Mouse (Mus musculus) lung, embryonic 15.5 days (tissue): ENCODE measurements around the gene Llph. TPM values are rescaled to one million over a fixed set of nuclear protein-coding genes. Genes with fewer than 3 reads are reported as not detected.
"Not testable (repeated sequence)": the region's sequence is repeated elsewhere in the genome, so short reads cannot be mapped to it uniquely, and the experiment has no call there.

Experiments used
- ATAC-seq: fragments of 200-750 bp; cut with Nextera tagmentation; 2 replicates; pipeline ENCODE4 v1.8.0; 2017; ENCODE audit warnings: moderate number of reproducible peaks, borderline replicate concordance; ENCODE audit not compliant: low FRiP score, low TSS enrichment; ENCODE audit errors: extremely low read depth
- H3K27ac ChIP-seq: fragments of 300-500 bp; sonication (generic); 2 replicates; pipeline ENCODE4 v1.5.1; 2015; ENCODE audit warnings: moderate library complexity, mild to moderate bottlenecking, inconsistent platforms
- H3K27me3 ChIP-seq: fragments of 300-500 bp; sonication (generic); 2 replicates; pipeline ENCODE4 v1.6.1; 2015; ENCODE audit warnings: inconsistent platforms
- H3K36me3 ChIP-seq: fragments of 300-500 bp; sonication (generic); 2 replicates; pipeline ENCODE4 v1.6.1; 2015; ENCODE audit warnings: inconsistent platforms
- H3K4me1 ChIP-seq: fragments of 300-500 bp; sonication (generic); 2 replicates; pipeline ENCODE4 v1.6.1; 2015; ENCODE audit warnings: inconsistent platforms
- H3K4me2 ChIP-seq: fragments of 300-500 bp; sonication (generic); 2 replicates; pipeline ENCODE4 v1.6.1; 2015; ENCODE audit warnings: inconsistent platforms, mild to moderate bottlenecking, moderate library complexity
- H3K4me3 ChIP-seq: fragments of 300-500 bp; sonication (generic); 2 replicates; pipeline ENCODE4 v1.5.1; 2015; ENCODE audit warnings: mild to moderate bottlenecking, inconsistent platforms
- H3K9ac ChIP-seq: fragments of 300-500 bp; sonication (generic); 2 replicates; pipeline ENCODE4 v1.6.1; 2015; ENCODE audit warnings: inconsistent platforms
- H3K9me3 ChIP-seq: fragments of 300-500 bp; sonication (generic); 2 replicates; pipeline ENCODE4 v1.6.1; 2016; ENCODE audit warnings: inconsistent platforms
- WGBS: fragments of 180-500 bp; shearing (Covaris S2); methylation state at CpG from one replicate; pipeline ENCODE4 v1.1.7; 2015; 5-methylcytosine and 5-hydroxymethylcytosine counted together
- polyA plus RNA-seq: library from polyadenylated mRNA; unstranded; fragments of >200 nt; fragmentation: Nextera tagmentation; extraction: Ambion mirVana; gene quantifications from 2 replicates; pipeline ENCODE4 v1.2.1, GENCODE M21; 2015

Gene Llph
- polyA plus RNA-seq, 1 experiment from 2014 or later: 46.6 TPM

DNA sequence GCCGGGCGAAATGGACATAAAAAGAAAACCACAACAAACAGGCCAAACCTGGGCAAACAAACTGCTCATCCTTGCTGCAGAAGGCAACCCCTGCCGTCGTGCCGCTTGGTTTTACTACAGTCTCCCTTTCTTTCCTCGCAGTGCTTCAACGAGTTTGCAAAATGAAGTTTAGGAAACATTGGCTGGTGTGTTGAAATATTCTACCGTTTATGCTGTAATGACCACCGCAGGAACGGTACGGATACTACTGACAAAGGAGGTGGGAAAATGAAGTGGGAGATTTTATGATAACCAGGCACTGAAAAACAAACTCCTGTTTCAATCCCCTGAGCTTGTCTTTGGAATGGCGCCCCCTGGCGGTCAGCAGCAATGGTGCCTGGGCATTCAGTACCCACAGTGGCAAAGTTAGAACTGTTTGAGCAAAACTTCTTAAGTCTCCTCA, 24.9 kb upstream of the Llph start, which contains the start of gene Irak3:
Irak3 (minus strand) TSS at position 170 of the 442 bp plus-strand sequence.
- Histone ChIP-seq H3K27me3 (peaks cover 9% of the 10 kb centered on the region; the same call in 1 of the 2 replicates), H3K36me3 (no peaks in the 10 kb centered on the region), H3K9ac (peak within 1 kb of the TSS; percentile 31), H3K27ac (no peak within 1 kb of the TSS), H3K4me2 (peak within 1 kb of the TSS; percentile 95), H3K9me3 (no peaks in the 10 kb centered on the region), H3K4me1 (peaks cover 10% of the 10 kb centered on the region; the same call in 1 of the 2 replicates), H3K4me3 (peak within 1 kb of the TSS; percentile 52)
- WGBS: 2% methylated on average over 13 of the region's 13 CpGs
- no peak for ATAC-seq

DNA sequence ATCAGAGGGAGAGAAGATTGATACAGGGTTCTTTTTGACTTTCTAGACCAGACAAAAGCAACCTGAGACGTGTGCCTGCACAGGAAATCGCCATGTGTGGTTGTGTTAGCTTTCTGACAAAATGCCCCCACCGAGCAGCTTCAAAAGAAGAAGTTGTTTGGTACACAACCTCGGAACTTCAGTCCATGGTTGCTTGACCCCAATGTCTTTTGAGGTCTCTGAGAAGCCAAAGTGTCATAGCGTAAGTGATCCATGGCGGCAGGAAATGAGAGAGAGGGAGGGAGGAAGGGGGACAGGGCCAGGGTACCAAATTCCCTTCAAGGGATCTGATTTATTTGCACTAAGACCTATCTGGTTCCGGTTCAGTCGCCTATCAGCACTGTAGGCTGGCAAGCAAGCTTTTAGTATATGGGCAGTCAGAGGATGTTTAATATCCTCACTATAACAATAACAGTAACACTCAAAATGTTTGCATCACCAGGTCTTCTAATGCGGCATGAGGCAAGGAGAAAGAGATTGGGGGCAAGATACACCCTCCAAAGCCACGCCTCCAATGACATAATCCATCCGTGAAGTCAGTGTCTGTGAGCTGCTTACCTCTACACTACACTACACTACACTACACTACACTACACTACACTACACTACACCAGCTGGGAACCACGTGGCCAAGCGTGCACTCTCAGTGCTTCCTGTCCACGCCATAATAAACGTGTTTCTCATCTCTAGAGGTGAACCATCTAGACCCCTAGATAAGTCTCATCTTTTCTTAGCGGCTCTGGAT, 24.2 kb upstream of the Llph start:
- 60% methylated on average over 16 of the region's 16 CpGs for WGBS
- Histone ChIP-seq H3K9me3 (no peaks in the 10 kb centered on the region), H3K9ac (no peak overlapping the region), H3K4me3 (no peak overlapping the region), H3K27ac (no peak overlapping the region), H3K4me2 (peak overlapping the region; percentile 95), H3K27me3 (peaks cover 9% of the 10 kb centered on the region; the same call in 1 of the 2 replicates), H3K4me1 (peaks cover 10% of the 10 kb centered on the region; the same call in 1 of the 2 replicates), H3K36me3 (no peaks in the 10 kb centered on the region)
- no peak for ATAC-seq

DNA sequence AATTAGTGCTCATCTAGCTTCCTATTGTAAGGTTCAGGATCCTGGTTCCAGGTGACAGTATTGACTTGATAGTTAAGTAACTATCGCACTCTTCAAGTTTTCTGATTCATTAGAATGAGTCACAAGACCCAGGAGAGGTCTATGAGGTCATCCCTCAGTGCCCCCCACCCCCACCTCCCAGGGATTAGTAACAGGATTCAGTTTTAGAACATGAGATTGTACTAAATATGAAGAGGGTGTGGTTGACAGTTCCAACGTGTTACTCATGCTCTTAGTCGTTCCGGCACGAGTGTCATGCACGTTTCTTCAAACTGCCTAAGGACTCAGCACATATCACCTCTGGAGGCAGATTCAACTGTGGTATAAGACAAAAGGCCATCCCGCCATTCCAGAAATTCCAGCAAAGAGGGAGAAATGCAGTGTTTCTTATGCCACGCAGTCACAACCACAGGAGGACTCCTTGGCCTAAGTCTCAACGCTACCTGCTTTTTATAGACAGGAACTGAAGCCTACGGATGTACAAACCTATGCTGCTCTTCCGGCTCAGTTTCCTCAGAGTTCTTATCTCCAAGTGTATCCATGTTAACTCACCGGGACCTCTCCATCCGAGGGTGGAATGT, 22.2 kb upstream of the Llph start:
- Histone ChIP-seq H3K27me3 (peaks cover 9% of the 10 kb centered on the region; the same call in 1 of the 2 replicates), H3K4me1 (peaks cover 16% of the 10 kb centered on the region), H3K36me3 (no peaks in the 10 kb centered on the region), H3K4me3 (no peak overlapping the region), H3K27ac (no peak overlapping the region), H3K4me2 (no peak overlapping the region), H3K9ac (no peak overlapping the region), H3K9me3 (no peaks in the 10 kb centered on the region)
- no peak for ATAC-seq
- WGBS: 68% methylated on average over 13 of the region's 13 CpGs

DNA sequence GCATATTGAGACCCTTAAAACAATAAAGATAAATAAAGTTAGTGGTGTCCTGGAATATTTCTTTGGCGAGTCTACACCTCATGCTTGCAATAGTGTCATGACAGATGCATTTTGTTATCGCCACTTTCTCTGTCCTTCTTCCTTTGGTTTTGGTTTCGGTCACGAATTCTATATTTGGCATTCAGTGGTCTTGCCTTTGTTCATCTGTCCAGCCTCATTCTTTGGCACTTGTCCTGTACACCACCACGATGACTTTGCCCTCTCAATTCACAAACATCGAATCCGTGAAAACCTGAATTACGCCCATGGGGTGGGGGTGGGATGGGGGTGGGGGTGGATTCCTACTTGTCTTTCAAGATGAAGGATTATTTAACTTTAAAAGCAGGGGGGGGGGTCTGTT, 18.9 kb upstream of the Llph start:
- H3K4me3 ChIP-seq: no peak overlapping the region
- 72% methylated on average over 8 of the region's 8 CpGs for WGBS
- no peak overlapping the region for H3K9ac ChIP-seq
- no peak for ATAC-seq
- H3K27me3 ChIP-seq: no peaks in the 10 kb centered on the region
- no peaks in the 10 kb centered on the region; the same call in 1 of the 2 replicates for H3K36me3 ChIP-seq
- H3K27ac ChIP-seq: no peak overlapping the region
- H3K4me2 ChIP-seq: no peak overlapping the region
- no peaks in the 10 kb centered on the region for H3K9me3 ChIP-seq
- H3K4me1 ChIP-seq: peaks cover 10% of the 10 kb centered on the region; the same call in 1 of the 2 replicates

DNA sequence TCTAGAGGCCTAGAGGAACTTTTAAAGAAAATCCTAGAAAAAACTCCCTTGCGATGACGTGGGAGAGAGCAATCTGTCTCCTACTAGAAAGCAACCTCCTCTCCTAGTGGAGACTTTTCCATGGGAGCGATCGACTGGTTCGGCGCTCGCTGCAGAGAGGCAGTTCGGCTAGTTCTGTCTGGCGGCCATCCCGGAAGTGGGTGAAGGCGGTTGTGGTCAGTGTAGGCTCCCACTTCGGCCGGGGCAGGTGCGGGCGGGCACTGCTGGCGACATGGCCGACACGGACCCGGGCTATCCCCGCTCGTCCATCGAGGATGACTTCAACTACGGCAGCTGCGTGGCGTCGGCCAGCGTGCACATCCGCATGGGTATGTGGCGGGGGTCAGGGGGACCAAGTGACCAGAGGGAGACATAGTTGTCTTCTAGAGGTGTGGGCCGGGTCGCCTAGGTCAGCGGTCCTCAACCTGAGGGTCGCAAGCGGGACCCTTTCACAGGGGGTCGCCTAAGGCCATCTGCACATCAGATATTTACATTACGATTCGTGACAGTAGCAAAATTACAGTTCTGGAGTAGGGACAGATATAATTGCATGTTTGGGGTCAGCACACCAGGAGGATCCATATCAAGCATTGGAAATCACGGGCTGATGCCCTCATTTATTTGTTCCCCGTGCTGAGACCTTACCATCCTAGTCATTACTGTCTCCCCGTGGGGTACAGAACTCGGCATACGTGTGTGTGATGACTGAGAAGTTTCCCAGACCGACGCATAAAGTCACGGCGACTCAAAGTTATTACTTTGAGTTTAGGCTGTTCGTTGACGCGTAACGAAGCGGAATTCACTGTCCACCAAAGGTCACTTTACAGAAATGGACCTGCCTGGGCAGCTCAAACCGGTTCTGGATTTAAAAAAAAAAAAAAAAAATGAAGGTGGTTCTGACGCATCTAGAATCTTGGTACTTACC, 18.0 kb upstream of the Llph start:
- Histone ChIP-seq H3K9me3 (no peaks in the 10 kb centered on the region), H3K9ac (peak overlapping the region; percentile 84), H3K36me3 (no peaks in the 10 kb centered on the region; the same call in 1 of the 2 replicates), H3K4me2 (peak overlapping the region; percentile 75), H3K27ac (no peak overlapping the region), H3K4me1 (peaks cover 10% of the 10 kb centered on the region; the same call in 1 of the 2 replicates), H3K27me3 (no peaks in the 10 kb centered on the region), H3K4me3 (peak overlapping the region; percentile 99)
- WGBS: 2% methylated on average over 53 of the region's 53 CpGs
- peak; percentile 88 for ATAC-seq

DNA sequence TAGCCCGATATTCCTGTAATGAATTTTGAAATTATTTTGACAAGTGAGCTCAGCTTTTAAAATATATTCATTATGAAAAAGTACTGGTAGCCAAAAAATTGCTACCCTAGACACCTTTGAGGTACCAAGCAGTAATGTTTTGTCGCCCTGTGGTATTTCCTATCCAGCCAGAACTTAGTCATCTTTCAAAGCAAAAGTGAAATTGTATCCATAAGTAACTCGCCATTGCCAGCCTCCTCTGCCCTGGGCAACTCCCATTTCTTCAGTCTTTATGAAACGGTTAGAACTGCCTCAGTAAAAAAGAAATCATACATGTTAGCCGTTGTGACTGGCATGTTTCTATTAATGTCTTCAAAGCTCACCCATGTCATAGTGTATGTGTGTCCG, 17.3 kb upstream of the Llph start:
- Histone ChIP-seq H3K9ac (0 out of 2 replicates have a peak overlapping the region, but pooled peaks have one; percentile 84), H3K4me2 (peak overlapping the region; percentile 75), H3K9me3 (no peaks in the 10 kb centered on the region), H3K4me1 (peaks cover 10% of the 10 kb centered on the region; the same call in 1 of the 2 replicates), H3K36me3 (no peaks in the 10 kb centered on the region; the same call in 1 of the 2 replicates), H3K27me3 (no peaks in the 10 kb centered on the region), H3K27ac (no peak overlapping the region), H3K4me3 (peak overlapping the region; percentile 99)
- no peak for ATAC-seq
- 54% methylated on average over 6 of the region's 6 CpGs for WGBS

DNA sequence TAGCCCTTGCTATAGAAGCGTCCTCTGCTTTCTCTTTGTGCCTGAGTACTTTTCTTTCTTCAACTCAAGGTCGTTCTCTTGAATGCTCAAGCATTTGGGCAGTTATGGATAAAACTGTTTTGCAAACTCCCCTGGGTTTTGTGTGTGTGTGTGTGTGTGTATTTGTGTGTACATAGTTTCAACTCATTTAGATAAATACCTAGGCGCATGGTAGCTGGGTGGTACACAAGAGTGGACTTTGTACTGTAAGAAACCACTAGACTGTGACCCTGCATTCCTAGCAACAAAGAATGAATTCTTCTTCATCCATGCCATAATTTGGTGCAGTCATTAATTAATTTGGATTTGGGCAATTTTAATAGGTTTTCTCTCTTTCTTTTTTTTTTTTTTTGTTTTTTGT, 16.8 kb upstream of the Llph start:
- Histone ChIP-seq H3K27ac (no peak overlapping the region), H3K4me1 (peaks cover 10% of the 10 kb centered on the region; the same call in 1 of the 2 replicates), H3K9me3 (no peaks in the 10 kb centered on the region), H3K4me3 (peak overlapping the region; percentile 99; the same call in 1 of the 2 replicates), H3K36me3 (no peaks in the 10 kb centered on the region; the same call in 1 of the 2 replicates), H3K9ac (no peak overlapping the region), H3K27me3 (no peaks in the 10 kb centered on the region), H3K4me2 (peak overlapping the region; percentile 75)
- WGBS: 86% methylated on average over 3 of the region's 3 CpGs
- no peak for ATAC-seq

DNA sequence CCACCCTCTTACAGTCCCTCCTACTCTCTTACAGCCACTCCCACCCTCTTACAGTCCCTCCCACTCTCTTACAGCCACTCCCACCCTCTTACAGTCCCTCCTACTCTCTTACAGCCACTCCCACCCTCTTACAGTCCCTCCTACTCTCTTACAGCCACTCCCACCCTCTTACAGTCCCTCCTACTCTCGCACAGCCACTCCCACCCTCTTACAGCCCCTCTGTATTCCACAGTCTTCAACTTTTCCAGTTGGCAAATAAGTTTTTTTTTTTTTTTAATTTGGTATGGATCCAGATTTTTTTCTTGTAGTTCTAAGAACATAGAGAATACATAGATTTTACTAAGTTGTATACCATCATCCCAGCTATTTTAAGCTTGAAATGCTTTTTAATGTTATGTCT, 9.8 kb upstream of the Llph start:
- H3K9ac ChIP-seq, H3K4me3 ChIP-seq, H3K27me3 ChIP-seq, H3K4me2 ChIP-seq, H3K4me1 ChIP-seq, H3K27ac ChIP-seq, ATAC-seq, H3K36me3 ChIP-seq, H3K9me3 ChIP-seq: not testable (repeated sequence)
- 73% methylated on average over 1 of the region's 1 CpGs for WGBS

DNA sequence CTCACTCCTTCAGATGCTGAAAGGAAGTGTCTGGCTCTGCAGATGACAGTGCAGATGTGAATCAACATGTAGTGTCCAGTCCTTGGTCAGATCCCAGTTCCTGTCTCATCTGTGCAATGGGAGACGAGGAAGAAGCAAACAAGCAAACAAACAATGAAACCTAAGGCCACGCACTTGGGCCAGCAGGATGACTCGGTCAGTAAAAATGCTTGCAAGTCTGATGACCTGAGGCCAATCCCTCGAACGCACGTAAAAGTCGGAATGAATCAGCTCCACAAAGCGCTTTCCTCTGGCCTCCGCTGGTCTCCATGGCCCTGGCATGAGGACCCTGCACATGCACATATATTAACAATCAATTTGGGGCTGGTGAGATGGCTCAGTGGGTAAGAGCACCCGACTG, 7.9 kb upstream of the Llph start:
- ATAC-seq: no peak
- Histone ChIP-seq H3K36me3 (peaks cover 10% of the 10 kb centered on the region), H3K27me3 (no peaks in the 10 kb centered on the region), H3K4me2 (no peak overlapping the region), H3K4me1 (no peaks in the 10 kb centered on the region), H3K9ac (no peak overlapping the region), H3K4me3 (no peak overlapping the region), H3K27ac (no peak overlapping the region), H3K9me3 (no peaks in the 10 kb centered on the region)
- 89% methylated on average over 10 of the region's 10 CpGs for WGBS

DNA sequence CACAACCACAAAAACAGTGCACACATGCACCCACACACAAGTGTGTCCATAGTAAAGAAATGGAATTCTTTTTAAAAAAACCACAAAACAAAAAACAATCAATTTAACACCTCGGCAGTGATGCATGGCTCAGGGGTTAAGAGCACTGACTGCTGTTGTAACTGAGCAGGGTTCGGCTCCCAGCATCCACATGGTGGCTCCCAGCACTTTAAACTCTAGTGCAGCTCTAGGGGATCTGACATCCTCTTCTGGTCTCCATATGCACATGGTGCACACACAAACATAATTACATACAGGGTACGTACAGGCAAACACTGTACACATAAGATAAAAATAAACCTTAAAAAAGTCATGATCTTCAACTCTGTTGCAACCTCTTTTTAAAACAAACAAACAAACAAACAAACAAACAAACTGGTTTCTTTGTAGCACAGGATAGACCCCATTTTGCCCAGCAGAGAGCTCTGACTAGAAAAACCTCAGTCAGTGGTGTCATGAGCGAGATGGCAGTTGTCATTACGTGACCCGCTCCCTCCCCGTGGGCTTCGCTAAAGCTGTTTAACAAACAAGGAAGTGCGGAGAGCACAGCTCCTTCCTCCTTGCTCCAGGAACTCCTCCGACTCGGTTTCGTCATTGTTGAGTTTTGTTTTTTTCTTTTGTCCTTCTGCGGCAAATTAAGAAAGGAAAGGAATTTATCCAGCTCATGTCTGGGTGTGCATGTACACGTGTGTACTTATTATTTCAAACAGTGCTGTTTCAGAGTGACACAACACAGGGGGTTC, 7.1 kb upstream of the Llph start:
- H3K36me3 ChIP-seq: peaks cover 10% of the 10 kb centered on the region
- H3K27me3 ChIP-seq: no peaks in the 10 kb centered on the region
- H3K4me1 ChIP-seq: no peaks in the 10 kb centered on the region
- WGBS: 63% methylated on average over 14 of the region's 14 CpGs
- H3K27ac ChIP-seq: 0 out of 2 replicates have a peak overlapping the region, but pooled peaks have one; percentile 39
- H3K4me2 ChIP-seq: no peak overlapping the region
- no peaks in the 10 kb centered on the region for H3K9me3 ChIP-seq
- ATAC-seq: no peak
- H3K9ac ChIP-seq: no peak overlapping the region
- H3K4me3 ChIP-seq: no peak overlapping the region
